Mouse (Mus musculus) neural tube, embryonic 14.5 days (tissue): ENCODE data around the gene Plekhh2. TPM values are rescaled to one million over a fixed set of nuclear protein-coding genes. Genes with fewer than 3 reads are reported as not detected.
"Not testable (repeated sequence)": the region's sequence is repeated elsewhere in the genome, so short reads cannot be mapped to it uniquely, and the experiment has no call there.

ENCODE experiments used
- ATAC-seq: fragments of 200-750 bp; cut with Nextera tagmentation; 2 replicates; pipeline ENCODE4 v1.8.0; 2017; ENCODE audit warnings: low read depth, mild to moderate bottlenecking, moderate TSS enrichment, moderate library complexity
- H3K27ac ChIP-seq: fragments of 300-500 bp; sonication (generic); 2 replicates; pipeline ENCODE4 v1.5.1; 2014; ENCODE audit warnings: low read depth, mild to moderate bottlenecking, control low read depth, low read length, moderate library complexity, mixed read lengths
- H3K27me3 ChIP-seq: fragments of 300-500 bp; sonication (generic); 2 replicates; pipeline ENCODE4 v1.6.1; 2014; ENCODE audit warnings: low read length; ENCODE audit not compliant: control insufficient read depth, insufficient read depth
- H3K36me3 ChIP-seq: fragments of 300-500 bp; sonication (generic); 2 replicates; pipeline ENCODE4 v1.6.1; 2014; ENCODE audit warnings: low read length, mixed read lengths; ENCODE audit not compliant: control insufficient read depth, insufficient read depth
- H3K4me1 ChIP-seq: fragments of 300-500 bp; sonication (generic); 2 replicates; pipeline ENCODE4 v1.6.1; 2014; ENCODE audit warnings: low read length; ENCODE audit not compliant: control insufficient read depth, insufficient read depth
- H3K4me2 ChIP-seq: fragments of 300-500 bp; sonication (generic); 2 replicates; pipeline ENCODE4 v1.6.1; 2014; ENCODE audit warnings: mild to moderate bottlenecking, low read depth, low read length, control low read depth
- H3K4me3 ChIP-seq: fragments of 300-500 bp; sonication (generic); 2 replicates; pipeline ENCODE4 v1.5.1; 2014; ENCODE audit warnings: low read depth, low read length, control low read depth, mixed read lengths
- H3K9ac ChIP-seq: fragments of 300-500 bp; sonication (generic); replicated peaks from 2 replicates; pipeline ENCODE4 v1.6.1; 2014; ENCODE audit warnings: low read depth, mild to moderate bottlenecking, control low read depth, low read length, mixed read lengths
- H3K9me3 ChIP-seq: fragments of 300-500 bp; sonication (generic); 2 replicates; pipeline ENCODE4 v1.6.1; 2016; ENCODE audit warnings: low read length; ENCODE audit not compliant: control insufficient read depth
- WGBS: fragments of 180-500 bp; shearing (Covaris S2); extraction: QIAGEN DNeasy Blood & Tissue Kit; methylation state at CpG from one replicate; pipeline ENCODE4 v1.1.7; 2014; 5-methylcytosine and 5-hydroxymethylcytosine counted together
- polyA plus RNA-seq: library from polyadenylated mRNA; unstranded; fragments of >200 nt; fragmentation: Nextera tagmentation; extraction: Ambion mirVana; gene quantifications from 2 replicates; pipeline ENCODE4 v1.2.1, GENCODE M21; 2014

Plekhh2 gene
- polyA plus RNA-seq, 1 experiment from 2014 or later, result 2.3 TPM

DNA sequence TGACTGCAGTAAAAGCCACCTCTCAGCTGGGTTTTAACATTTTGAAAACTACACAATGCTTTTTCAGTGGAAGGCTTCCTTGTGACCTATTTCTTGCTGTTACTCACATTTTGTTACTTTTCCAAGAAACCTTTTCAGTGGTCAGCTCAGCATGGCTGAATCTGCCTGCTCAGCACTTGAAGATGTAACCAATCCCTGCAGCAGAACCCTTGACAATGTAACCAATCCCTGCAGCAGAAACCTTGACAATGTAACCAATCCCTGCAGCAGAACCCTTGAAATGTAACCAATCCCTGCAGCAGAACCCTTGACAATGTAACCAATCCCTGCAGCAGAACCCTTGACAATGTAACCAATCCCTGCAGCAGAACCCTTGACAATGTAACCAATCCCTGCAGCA is 52.6 kb downstream of the Plekhh2 start:
- H3K27ac ChIP-seq, H3K27me3 ChIP-seq, H3K36me3 ChIP-seq, H3K9ac ChIP-seq, H3K4me1 ChIP-seq, H3K4me3 ChIP-seq, ATAC-seq, H3K4me2 ChIP-seq, H3K9me3 ChIP-seq: not testable (repeated sequence)

DNA sequence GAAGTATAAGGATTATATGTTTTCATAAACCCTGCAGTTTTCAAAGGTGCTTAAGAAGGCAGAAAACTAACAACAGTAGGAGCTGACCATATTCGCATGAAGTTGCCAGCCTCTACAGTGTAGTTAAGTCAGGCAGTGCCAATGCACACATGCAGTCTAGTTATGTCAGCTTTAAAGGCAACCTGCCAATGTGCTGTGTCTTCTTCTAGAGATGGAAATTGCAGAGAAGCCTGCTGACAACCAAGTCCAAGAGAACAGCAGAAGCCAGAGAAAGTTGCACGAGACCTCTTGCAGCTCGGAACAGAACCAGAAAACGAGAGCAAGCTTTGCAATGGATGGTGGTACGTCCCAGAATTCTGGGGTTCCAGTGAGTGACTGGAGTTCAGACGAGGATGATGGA is 54.1 kb downstream of the Plekhh2 start:
- no peak for ATAC-seq

DNA sequence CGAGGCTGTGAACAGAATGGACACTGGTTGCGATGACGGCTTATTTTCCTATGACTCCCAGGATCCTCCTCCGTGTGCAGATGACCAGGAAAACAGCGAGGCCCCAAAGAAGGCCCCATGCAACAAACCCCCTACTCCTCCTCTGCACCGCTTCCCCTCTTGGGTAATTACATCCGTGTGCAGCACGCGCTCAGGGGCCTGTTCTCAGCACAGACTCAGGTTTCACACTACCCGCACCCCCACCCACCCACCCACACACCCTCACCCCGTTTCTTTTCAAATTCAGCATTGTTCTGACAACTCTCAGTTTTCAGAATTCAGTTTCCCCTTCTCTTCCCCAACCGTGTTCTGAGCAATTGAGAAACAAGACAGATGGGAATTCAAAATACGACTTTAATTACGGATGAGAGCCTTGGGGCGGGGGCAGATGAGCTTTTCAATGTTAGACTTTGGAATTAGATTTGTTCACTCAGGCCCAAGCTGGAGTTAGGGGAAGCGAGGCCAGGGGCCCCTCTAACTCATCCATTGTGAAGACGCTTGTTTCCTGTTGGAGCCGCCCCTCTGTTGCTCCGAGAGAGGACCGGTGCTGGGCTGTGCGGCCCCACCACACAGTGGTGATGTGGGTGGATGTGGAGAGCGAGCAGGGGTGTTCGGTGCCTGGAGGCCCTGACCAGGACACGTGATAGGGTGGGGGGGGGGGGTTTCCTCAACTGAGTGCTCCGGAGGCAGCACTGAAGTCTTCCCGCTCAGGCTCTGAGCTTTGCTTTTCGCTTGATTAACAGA is 55.3 kb downstream of the Plekhh2 start:
- Histone ChIP-seq H3K9ac (no peak overlapping the region), H3K4me2 (peak overlapping the region; percentile 28; the same call in 1 of the 2 replicates), H3K27ac (no peak overlapping the region), H3K36me3 (no peaks in the 10 kb centered on the region), H3K27me3 (no peaks in the 10 kb centered on the region), H3K4me3 (no peak overlapping the region), H3K4me1 (no peaks in the 10 kb centered on the region), H3K9me3 (no peaks in the 10 kb centered on the region)
- peak; percentile 69; the same call in 1 of the 2 replicates for ATAC-seq
- 36% methylated on average over 27 of the region's 27 CpGs for WGBS

More for the DNA sequence above, 54.1 kb downstream of the Plekhh2 start:
- Histone ChIP-seq H3K27me3 (no peaks in the 10 kb centered on the region), H3K27ac (no peak overlapping the region), H3K9me3 (no peaks in the 10 kb centered on the region), H3K4me2 (no peak overlapping the region), H3K36me3 (no peaks in the 10 kb centered on the region), H3K4me3 (no peak overlapping the region), H3K9ac (no peak overlapping the region), H3K4me1 (no peaks in the 10 kb centered on the region)
- 95% methylated on average over 6 of the region's 6 CpGs for WGBS

DNA sequence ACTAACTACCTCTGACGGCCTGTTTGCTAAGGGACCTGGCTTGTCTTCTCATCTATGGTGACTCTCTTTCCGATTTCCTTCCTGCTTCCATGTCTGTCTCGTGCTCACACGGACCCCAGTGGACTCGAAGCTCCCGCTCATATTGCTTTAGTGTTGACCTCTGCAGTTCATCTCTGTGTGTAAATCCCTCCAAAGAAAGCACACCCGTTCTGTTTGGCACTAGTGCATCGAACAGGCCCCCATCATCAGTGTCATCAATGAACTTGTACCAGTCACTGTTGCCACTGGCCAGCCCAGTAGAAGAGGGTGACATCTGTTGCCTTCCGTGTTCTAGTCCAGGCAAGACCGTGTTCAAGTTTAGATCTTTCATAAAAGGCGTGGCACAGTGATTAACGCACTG is 57.1 kb downstream of the Plekhh2 start:
- no peaks in the 10 kb centered on the region for H3K9me3 ChIP-seq
- ATAC-seq, result no peak
- no peak overlapping the region for H3K27ac ChIP-seq
- no peak overlapping the region for H3K9ac ChIP-seq
- H3K4me2 ChIP-seq, result no peak overlapping the region
- 92% methylated on average over 12 of the region's 12 CpGs for WGBS
- no peaks in the 10 kb centered on the region for H3K27me3 ChIP-seq
- H3K4me1 ChIP-seq, result no peaks in the 10 kb centered on the region
- H3K4me3 ChIP-seq, result no peak overlapping the region
- H3K36me3 ChIP-seq, result no peaks in the 10 kb centered on the region

DNA sequence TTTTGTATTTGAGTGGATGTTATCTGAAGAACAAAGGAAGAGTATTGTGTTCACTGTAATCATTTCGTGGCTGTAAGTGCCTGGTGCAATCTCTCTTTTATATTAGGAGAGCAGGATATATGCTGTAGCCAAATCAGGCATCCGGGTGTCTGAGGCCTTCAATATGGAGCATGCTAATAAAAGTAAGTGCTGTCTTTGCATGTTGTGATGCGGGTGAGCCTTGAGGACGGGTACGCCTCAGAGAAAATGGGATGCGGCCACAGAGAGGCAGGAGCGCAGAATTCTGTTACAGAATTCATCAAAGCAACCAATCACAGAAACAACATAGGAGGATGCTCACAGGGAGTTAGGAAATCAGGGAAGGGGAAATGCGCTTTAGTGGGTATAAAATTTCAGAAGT is 58.1 kb downstream of the Plekhh2 start:
- Histone ChIP-seq H3K9me3 (no peaks in the 10 kb centered on the region), H3K36me3 (no peaks in the 10 kb centered on the region), H3K4me2 (no peak overlapping the region), H3K9ac (no peak overlapping the region), H3K27ac (no peak overlapping the region), H3K4me1 (no peaks in the 10 kb centered on the region), H3K27me3 (no peaks in the 10 kb centered on the region), H3K4me3 (no peak overlapping the region)
- WGBS, result 71% methylated on average over 8 of the region's 8 CpGs
- no peak for ATAC-seq

DNA sequence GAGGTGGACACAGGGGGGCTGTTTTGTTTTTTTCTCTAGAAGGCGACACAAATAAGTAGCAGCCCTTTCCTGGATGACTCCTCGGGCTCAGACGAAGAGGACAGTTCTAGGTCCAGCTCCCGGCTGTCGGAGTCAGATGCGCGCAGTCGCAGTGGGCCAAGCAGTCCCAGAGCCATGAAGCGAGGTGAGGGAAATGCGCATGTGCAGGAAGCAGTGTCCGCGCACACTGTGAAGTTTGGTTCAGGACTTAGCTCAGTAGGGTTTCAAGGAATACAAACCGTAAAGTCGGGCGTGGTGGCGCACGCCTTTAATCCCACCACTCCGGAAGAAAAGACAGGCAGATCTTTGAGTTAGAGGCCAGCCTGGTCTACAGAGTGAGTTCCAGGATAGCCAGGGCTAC is 59.9 kb downstream of the Plekhh2 start:
- H3K4me2 ChIP-seq, result no peak overlapping the region
- 81% methylated on average over 18 of the region's 18 CpGs for WGBS
- ATAC-seq, result no peak
- H3K9ac ChIP-seq, result no peak overlapping the region
- H3K9me3 ChIP-seq, result no peaks in the 10 kb centered on the region
- H3K4me3 ChIP-seq, result no peak overlapping the region
- no peak overlapping the region for H3K27ac ChIP-seq
- H3K4me1 ChIP-seq, result no peaks in the 10 kb centered on the region
- H3K36me3 ChIP-seq, result no peaks in the 10 kb centered on the region
- H3K27me3 ChIP-seq, result no peaks in the 10 kb centered on the region

DNA sequence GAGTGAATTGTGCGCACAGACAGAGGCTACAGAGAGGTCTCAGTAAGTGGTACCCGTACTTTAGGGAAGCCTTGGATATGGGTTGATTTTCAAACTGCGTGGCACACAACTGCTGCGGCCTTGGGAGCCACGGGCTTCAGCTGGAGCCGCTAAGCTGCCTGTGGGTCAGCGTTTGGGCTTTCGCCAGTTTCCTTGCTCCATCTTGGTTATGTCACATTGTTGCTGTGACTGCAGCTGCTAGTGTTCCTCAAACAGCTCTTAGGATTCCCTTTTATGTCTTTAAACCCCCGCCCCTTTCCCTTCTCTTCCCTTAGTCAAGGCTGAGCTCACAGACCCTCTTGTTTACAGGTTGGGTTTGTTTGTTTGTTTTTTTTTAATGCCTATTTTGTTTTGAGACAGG is 61.6 kb downstream of the Plekhh2 start:
- WGBS, result 94% methylated on average over 9 of the region's 9 CpGs
- Histone ChIP-seq H3K36me3 (no peaks in the 10 kb centered on the region), H3K9me3 (no peaks in the 10 kb centered on the region), H3K4me1 (no peaks in the 10 kb centered on the region), H3K27me3 (no peaks in the 10 kb centered on the region), H3K9ac (no peak overlapping the region), H3K4me3 (no peak overlapping the region), H3K4me2 (no peak overlapping the region), H3K27ac (no peak overlapping the region)
- ATAC-seq, result no peak

DNA sequence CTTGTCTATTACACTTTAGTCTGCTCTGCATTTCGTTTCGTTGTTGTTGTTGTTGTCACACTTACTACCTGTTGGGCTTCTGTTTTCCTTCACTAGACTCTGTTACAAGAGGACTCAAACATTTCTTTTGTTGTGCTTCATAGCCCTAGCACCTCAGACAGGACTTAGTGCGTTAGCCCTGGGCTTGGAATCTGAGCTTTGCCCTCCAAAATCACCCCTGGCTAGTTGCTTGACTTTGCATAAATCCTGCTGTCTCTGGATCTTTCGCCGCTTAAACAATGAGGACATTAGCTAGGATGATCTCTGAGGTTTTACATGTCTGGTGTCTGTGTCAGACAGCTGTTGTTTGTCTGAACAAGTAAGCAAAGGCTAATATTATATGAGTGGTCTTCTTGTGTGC is 62.2 kb downstream of the Plekhh2 start:
- Histone ChIP-seq H3K4me1 (no peaks in the 10 kb centered on the region), H3K9me3 (no peaks in the 10 kb centered on the region), H3K27me3 (no peaks in the 10 kb centered on the region), H3K36me3 (no peaks in the 10 kb centered on the region), H3K27ac (no peak overlapping the region), H3K4me2 (no peak overlapping the region), H3K9ac (no peak overlapping the region), H3K4me3 (no peak overlapping the region)
- WGBS, result 75% methylated on average over 5 of the region's 5 CpGs
- no peak for ATAC-seq

DNA sequence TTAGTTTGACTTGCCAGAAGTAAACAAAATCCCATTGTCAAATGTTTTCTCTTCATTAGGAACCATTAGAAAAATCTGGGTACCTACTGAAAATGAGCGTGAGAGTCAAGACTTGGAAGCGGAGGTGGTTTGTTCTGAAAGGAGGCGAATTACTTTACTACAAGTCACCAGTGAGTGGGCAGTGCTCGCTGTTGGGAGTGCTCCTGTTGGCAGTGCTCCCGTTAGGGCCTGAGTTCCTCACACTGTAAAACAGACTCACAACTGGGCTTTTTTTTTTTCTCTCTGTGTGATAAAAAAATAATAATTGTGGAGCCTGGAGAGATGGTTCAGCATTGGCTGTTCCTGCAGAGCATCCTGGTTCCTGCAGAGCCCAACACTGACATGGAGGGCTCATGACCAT is 63.4 kb downstream of the Plekhh2 start:
- Histone ChIP-seq H3K27me3 (no peaks in the 10 kb centered on the region), H3K27ac (no peak overlapping the region), H3K4me3 (no peak overlapping the region), H3K4me1 (no peaks in the 10 kb centered on the region), H3K36me3 (no peaks in the 10 kb centered on the region), H3K4me2 (no peak overlapping the region), H3K9ac (no peak overlapping the region), H3K9me3 (no peaks in the 10 kb centered on the region)
- ATAC-seq, result no peak
- 91% methylated on average over 5 of the region's 5 CpGs for WGBS
